Comparison of ENCODE assay signal across 10 mouse cellular contexts in the genomic region with DNA sequence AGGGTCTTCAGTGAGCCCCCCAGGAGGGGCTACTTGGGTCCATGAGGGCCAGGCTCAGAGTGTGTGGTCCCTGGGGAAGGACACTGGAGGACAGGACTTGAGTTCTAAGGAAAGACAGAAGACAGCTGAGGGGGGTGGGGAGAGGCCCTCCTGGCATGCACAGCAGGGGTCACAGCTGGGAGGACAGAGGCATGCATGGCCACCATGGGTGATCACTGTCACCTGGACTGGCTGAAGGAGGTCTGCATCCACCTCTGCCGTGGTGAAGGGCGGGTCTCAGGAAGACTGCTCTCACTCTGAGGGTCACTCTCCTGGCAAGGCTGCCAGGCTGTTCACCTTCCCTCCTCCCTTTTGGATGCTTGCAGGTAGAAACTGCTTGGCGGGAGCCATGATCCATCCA. TPM values are rescaled to one million over a fixed set of nuclear protein-coding genes. Genes with fewer than 3 reads are reported as not detected.
DNase-seq lines count a peak whose midpoint lies in the region; ATAC-seq and TF ChIP-seq lines count a peak whose summit lies in the region.
"Had no signal": no experiment of that assay in that cellular context is flagged by ENCODE, and none has a peak within 500 bp of the region (broad histone marks: within the 10 kb centered on the region; RNA-seq: fewer than 3 reads in every experiment).

No protein-coding gene starts in this region.

- H3K36me3 ChIP-seq in kidney, embryonic 14.5 days (ENCODE audit: control insufficient read depth, insufficient read depth, low read length) = no peaks in the 10 kb centered on the region
- H3K36me3 ChIP-seq in CH12.LX (replicated peaks in 1 of 2; ENCODE audit: control insufficient read depth in 1 of 2, insufficient read depth in 1 of 2, low read length in 1 of 2) (peaks cover 5 to 14% of the 10 kb centered on the region in 2 experiments), G1E (replicated peaks) (peaks cover 44% of the 10 kb centered on the region)
- no peaks in the 10 kb centered on the region for H3K36me3 ChIP-seq in limb, embryonic 15.5 days

- H3K27ac ChIP-seq in kidney, embryonic 14.5 days (ENCODE audit: low read depth, low read length) = peak overlapping the region; percentile 4; the same call in 1 of the 2 replicates
- peak overlapping the region; percentile 97 for H3K27ac ChIP-seq in CH12.LX (ENCODE audit: insufficient read depth, low read depth)
- 0 out of 2 replicates have a peak overlapping the region, but pooled peaks have one; percentile 55 for H3K27ac ChIP-seq in limb, embryonic 15.5 days

- no peak for TF ChIP-seq POLR2A in CH12.LX (IDR thresholded peaks at IDR 0.05; ENCODE audit: low read depth, low read length)

- no peak for ATAC-seq in kidney, embryonic 14.5 days (ENCODE audit: low FRiP score, low TSS enrichment)
- no peak for ATAC-seq in G1E (ENCODE audit: extremely low read depth, insufficient number of reproducible peaks, low FRiP score, poor library complexity, severe bottlenecking)
- no peak for ATAC-seq in limb, embryonic 15.5 days (ENCODE audit: insufficient number of reproducible peaks, low FRiP score, low TSS enrichment, low read depth)

- no peak overlapping the region for H3K9ac ChIP-seq in kidney, embryonic 14.5 days (ENCODE audit: low read depth, low read length)
- peak overlapping the region; percentile 45 for H3K9ac ChIP-seq in CH12.LX (ENCODE audit: insufficient read depth, low read depth)
- no peak overlapping the region for H3K9ac ChIP-seq in limb, embryonic 15.5 days

- dilution Hi-C loops in CH12.LX (cut with MboI; ENCODE audit: extremely low pct_ligation_motif_present, extremely low pct_unique_long_range_greater_than_20kb, low sequenced_read_pairs) = no loop called here

- H3K79me2 ChIP-seq in CH12.LX (replicated peaks; ENCODE audit: control insufficient read depth, extremely low read depth, insufficient read depth, poor library complexity, severe bottlenecking) = peaks cover 30% of the 10 kb centered on the region

- H3K4me3 ChIP-seq in kidney, embryonic 14.5 days (ENCODE audit: low read length) = no peak overlapping the region
- H3K4me3 ChIP-seq in CH12.LX (replicated peaks in 1 of 3; ENCODE audit: low read depth in 2 of 3, low read length in 2 of 3, poor library complexity in 1 of 3) (peak overlapping the region in 1 of 3 experiments; percentile 22), G1E (ENCODE audit: low read depth, low read length) (peak overlapping the region; percentile 25; the same call in 1 of the 2 replicates)
- H3K4me3 ChIP-seq in limb, embryonic 15.5 days = no peak overlapping the region

- no peak for TF ChIP-seq RAD21 in CH12.LX (IDR thresholded peaks at IDR 0.05; ENCODE audit: low read depth, low read length)

- DNase-seq in kidney, postnatal 10 days = no peak
- DNase-seq in CH12.LX (ENCODE audit: extremely low read depth) (no peak), G1E (ENCODE audit: low spot score) (no peak)
- no peak for DNase-seq in spleen, postnatal 10 days (ENCODE audit: low spot score in 2 of 2)
- DNase-seq in Muller cell, postnatal 12 days (ENCODE audit: inconsistent ontology term) = no peak
- DNase-seq: cerebellum, adult 2 months; spleen, adult 18-20 months had no signal

- no peak overlapping the region for H3K4me2 ChIP-seq in kidney, embryonic 14.5 days (replicated peaks; ENCODE audit: low read depth, low read length)
- H3K4me2 ChIP-seq in CH12.LX (ENCODE audit: insufficient read depth, low read depth, poor library complexity, severe bottlenecking) = peak overlapping the region; percentile 77
- H3K4me2 ChIP-seq in limb, embryonic 15.5 days = no peak overlapping the region

- 82% methylated on average over 3 of the region's 3 CpGs for WGBS in kidney, embryonic 14.5 days
- WGBS in limb, embryonic 15.5 days = 89% methylated on average over 3 of the region's 3 CpGs

- TF ChIP-seq CTCF in CH12.LX (conservative IDR thresholded peaks at IDR 0.05 in 1 of 2, IDR thresholded peaks at IDR 0.05 in 1 of 2; ENCODE audit: low read depth in 2 of 2, low read length in 2 of 2) (no peak), G1E (IDR thresholded peaks at IDR 0.05; ENCODE audit: low read depth, low read length) (no peak)

- no peaks in the 10 kb centered on the region for H3K9me3 ChIP-seq in kidney, embryonic 14.5 days (ENCODE audit: control insufficient read depth, low read length)
- H3K9me3 ChIP-seq in CH12.LX (replicated peaks; ENCODE audit: low read length) = no peaks in the 10 kb centered on the region
- H3K9me3 ChIP-seq in G1E (replicated peaks) = no peaks in the 10 kb centered on the region
- no peaks in the 10 kb centered on the region for H3K9me3 ChIP-seq in limb, embryonic 15.5 days

- in situ Hi-C loops in CH12.LX (cut with MboI; ENCODE audit: low pct_ligation_motif_present, low pct_unique_long_range_greater_than_20kb, low sequenced_read_pairs) = loop anchor here (5.0 kb wide), 1 partner anchor 37 kb away; the partner anchor contains the start of gene Baiap2l2

- peaks cover 22% of the 10 kb centered on the region for H3K4me1 ChIP-seq in kidney, embryonic 14.5 days (ENCODE audit: control insufficient read depth, insufficient read depth, low read length)
- H3K4me1 ChIP-seq in CH12.LX (ENCODE audit: control insufficient read depth in 1 of 2, insufficient read depth in 2 of 2) = peaks cover 25 to 75% of the 10 kb centered on the region in 2 experiments
- H3K4me1 ChIP-seq in G1E (ENCODE audit: insufficient read depth, low read depth, low read length) = peaks cover 83% of the 10 kb centered on the region
- peaks cover 33% of the 10 kb centered on the region for H3K4me1 ChIP-seq in limb, embryonic 15.5 days

- H3K27me3 ChIP-seq in kidney, embryonic 14.5 days (ENCODE audit: control insufficient read depth, insufficient read depth, low read length) = no peaks in the 10 kb centered on the region
- H3K27me3 ChIP-seq in CH12.LX (replicated peaks) = no peaks in the 10 kb centered on the region
- no peaks in the 10 kb centered on the region for H3K27me3 ChIP-seq in G1E (ENCODE audit: insufficient read depth, low read length)
- no peaks in the 10 kb centered on the region for H3K27me3 ChIP-seq in limb, embryonic 15.5 days

- no peak for TF ChIP-seq EP300 in CH12.LX (IDR thresholded peaks at IDR 0.05; ENCODE audit: low read length)

TF ChIP-seq in CH12.LX, 34 proteins besides CTCF, POLR2A, EP300 and RAD21:
- TF ChIP-seq TBP (conservative IDR thresholded peaks at IDR 0.05; ENCODE audit: low read depth, low read length) (no peak), IRF4 (IDR thresholded peaks at IDR 0.05; ENCODE audit: low read depth, low read length) (no peak), CHD2 (IDR thresholded peaks at IDR 0.05; ENCODE audit: low read length) (no peak), BHLHE40 (IDR thresholded peaks at IDR 0.05; ENCODE audit: low read depth, low read length) (no peak), PAX5 (IDR thresholded peaks at IDR 0.05; ENCODE audit: low read length) (no peak), MAFK (IDR thresholded peaks at IDR 0.05; ENCODE audit: insufficient replicate concordance, low read length) (no peak), E2F4 (IDR thresholded peaks at IDR 0.05; ENCODE audit: insufficient replicate concordance, low read depth, low read length) (no peak), USF1 (IDR thresholded peaks at IDR 0.05; ENCODE audit: low read depth, low read length) (no peak), MEF2A (IDR thresholded peaks at IDR 0.05; ENCODE audit: borderline replicate concordance, low read depth, low read length) (no peak), JUND (conservative IDR thresholded peaks at IDR 0.05; ENCODE audit: low read depth, low read length) (no peak), GABPA (IDR thresholded peaks at IDR 0.05; ENCODE audit: insufficient replicate concordance, low read depth, low read length) (no peak), MAX (IDR thresholded peaks at IDR 0.05; ENCODE audit: low read length) (no peak)

RNA-seq across cellular contexts. Expression of gene Pla2g6, which starts 3.8 kb away (rescaled TPM):
- 10.9 and 17.0 TPM in 2 replicates for polyA plus RNA-seq in kidney, embryonic 14.5 days (2014; fragmentation: Nextera tagmentation; extraction: Ambion mirVana)
- total RNA-seq in CH12.LX (2012; rRNA removed) = 18.7 and 20.9 TPM in 2 replicates
- 9.1 and 9.3 TPM in 2 replicates for total RNA-seq in CH12.LX (2014; rRNA removed)
- 12.7 and 14.8 TPM in 2 replicates for polyA plus RNA-seq in CH12.LX (2012; ENCODE audit: insufficient read length, low read depth)
- 22.1 and 24.5 TPM in 2 replicates for total RNA-seq in G1E (2014; fragmentation: Nextera tagmentation)
- total RNA-seq in G1E (2017) = 6.5 and 7.0 TPM in 2 replicates
- polyA plus RNA-seq in G1E (2012) = 25.1 and 26.4 TPM in 2 replicates
- 12.9 and 14.2 TPM in 2 replicates for polyA plus RNA-seq in limb, embryonic 15.5 days (2015; fragmentation: Nextera tagmentation; extraction: Ambion mirVana)

RNA-seq across cellular contexts. Expression of gene Maff, which starts 22.0 kb away (rescaled TPM):
- polyA plus RNA-seq in kidney, embryonic 14.5 days (2014; fragmentation: Nextera tagmentation; extraction: Ambion mirVana) = 3.4 and 3.6 TPM in 2 replicates
- 9.3 and 15.4 TPM in 2 replicates for total RNA-seq in CH12.LX (2012; rRNA removed)
- 7.6 and 9.2 TPM in 2 replicates for total RNA-seq in CH12.LX (2014; rRNA removed)
- polyA plus RNA-seq in CH12.LX (2012; ENCODE audit: insufficient read length, low read depth) = 9.7 and 10.5 TPM in 2 replicates
- total RNA-seq in G1E (2014; fragmentation: Nextera tagmentation) = 10.1 and 10.2 TPM in 2 replicates
- 11.7 and 14.8 TPM in 2 replicates for total RNA-seq in G1E (2017)
- polyA plus RNA-seq in G1E (2012) = 8.4 and 8.6 TPM in 2 replicates
- polyA plus RNA-seq in limb, embryonic 15.5 days (2015; fragmentation: Nextera tagmentation; extraction: Ambion mirVana) = 4.2 and 4.7 TPM in 2 replicates

RNA-seq across cellular contexts. Expression of gene Baiap2l2, which starts 39.0 kb away (rescaled TPM):
- polyA plus RNA-seq in kidney, embryonic 14.5 days (2014; fragmentation: Nextera tagmentation; extraction: Ambion mirVana) = 6.1 and 10.3 TPM in 2 replicates
- total RNA-seq in CH12.LX (2012; rRNA removed) = 0.21 and 1.5 TPM in 2 replicates
- not detected in 2 replicates for total RNA-seq in CH12.LX (2014; rRNA removed)
- polyA plus RNA-seq in CH12.LX (2012; ENCODE audit: insufficient read length, low read depth) = 0.84 and 1.2 TPM in 2 replicates
- not detected in 2 replicates for total RNA-seq in G1E (2014; fragmentation: Nextera tagmentation)
- 0.06 TPM in 1 of 2 replicates, not detected in the other for total RNA-seq in G1E (2017)
- not detected in 2 replicates for polyA plus RNA-seq in G1E (2012)
- polyA plus RNA-seq in limb, embryonic 15.5 days (2015; fragmentation: Nextera tagmentation; extraction: Ambion mirVana) = 17.2 and 19.7 TPM in 2 replicates
- polyA plus RNA-seq: macrophage had no signal

Comparison
In these comparisons a context has a peak if more than half of its experiments do, and no peak if none do; other contexts are left out.
1. H3K27ac ChIP-seq: peak in every context shown above with its lines; median percentile 97 in CH12.LX; 55 in limb, embryonic 15.5 days; 4 in kidney, embryonic 14.5 days.